Mouse (Mus musculus) MEL (cell line): ENCODE results near the gene Prrx2. TPM values are rescaled to one million over a fixed set of nuclear protein-coding genes. Genes with fewer than 3 reads are reported as not detected.

Experiments used
- DNase-seq: peaks from one replicate; pipeline ENCODE4 v3.0.0; 2011; ENCODE audit warnings: low read depth, low spot score
- H3K27ac ChIP-seq: 2 replicates; pipeline ENCODE4 v1.5.1; 2012; ENCODE audit warnings: low read depth, mild to moderate bottlenecking, control low read depth, low read length, moderate library complexity; ENCODE audit not compliant: control insufficient read depth
- H3K27me3 ChIP-seq, 2 experiments: fragments of 150-350 bp in 1 of 2; sonication (generic) in 1 of 2; 2 replicates each; pipeline ENCODE4 v1.6.1; 2012; ENCODE audit warnings: low read length in 2 of 2, mild to moderate bottlenecking in 2 of 2, improper control_type of control experiment in 1 of 2, moderate library complexity in 1 of 2; ENCODE audit not compliant: insufficient read depth in 2 of 2, control insufficient read depth in 1 of 2
- H3K36me3 ChIP-seq, 2 experiments: 2 replicates each; pipeline ENCODE4 v1.6.1; 2012 to 2014; ENCODE audit warnings: low read length in 2 of 2, improper control_type of control experiment in 1 of 2, inconsistent platforms in 1 of 2, mild to moderate bottlenecking in 1 of 2; ENCODE audit not compliant: insufficient read depth in 2 of 2, control insufficient read depth in 1 of 2
- H3K4me1 ChIP-seq, 2 experiments: fragments of 150-350 bp in 1 of 2; sonication (generic) in 1 of 2; 2 replicates each; pipeline ENCODE4 v1.6.1; 2012; ENCODE audit warnings: low read length in 2 of 2, improper control_type of control experiment in 1 of 2, mild to moderate bottlenecking in 1 of 2; ENCODE audit not compliant: insufficient read depth in 2 of 2, control insufficient read depth in 1 of 2
- H3K4me3 ChIP-seq, 2 experiments: fragments of 150-350 bp in 1 of 2; sonication (generic) in 1 of 2; 2 replicates each; pipeline ENCODE4 v1.5.1; 2012; ENCODE audit warnings: low read depth in 2 of 2, low read length in 2 of 2, mild to moderate bottlenecking in 2 of 2, moderate library complexity in 2 of 2, control low read depth in 1 of 2, improper control_type of control experiment in 1 of 2; ENCODE audit not compliant: control insufficient read depth in 1 of 2, insufficient read depth in 1 of 2
- H3K79me2 ChIP-seq: 2 replicates; pipeline ENCODE4 v1.6.1; 2012; ENCODE audit warnings: mild to moderate bottlenecking, low read length, moderate library complexity; ENCODE audit not compliant: control insufficient read depth, poor library complexity, insufficient read depth
- H3K9ac ChIP-seq: 2 replicates; pipeline ENCODE4 v1.6.1; 2012; ENCODE audit warnings: low read depth, mild to moderate bottlenecking, control low read depth, low read length, moderate library complexity; ENCODE audit not compliant: control insufficient read depth, poor library complexity, severe bottlenecking
- H3K9me3 ChIP-seq: fragments of 150-350 bp; sonication (generic); replicated peaks from 2 replicates; pipeline ENCODE4 v1.6.1; 2012; ENCODE audit warnings: mild to moderate bottlenecking, low read length, improper control_type of control experiment, moderate library complexity; ENCODE audit not compliant: insufficient read depth
- BHLHE40 ChIP-seq: IDR thresholded peaks from 2 replicates; pipeline ENCODE4 v1.6.1; 2012; ENCODE audit warnings: low read depth, mild to moderate bottlenecking, inconsistent platforms, low read length, improper control_type of control experiment, borderline replicate concordance
- CHD1 ChIP-seq: IDR thresholded peaks from 2 replicates; pipeline ENCODE4 v1.6.1; 2012; ENCODE audit warnings: low read depth, mild to moderate bottlenecking, inconsistent platforms, low read length, improper control_type of control experiment
- ELF1 ChIP-seq: IDR thresholded peaks from 2 replicates; pipeline ENCODE4 v1.6.1; 2014; ENCODE audit warnings: low read depth, mild to moderate bottlenecking, inconsistent platforms, low read length, improper control_type of control experiment, moderate library complexity
- ETS1 ChIP-seq: IDR thresholded peaks from 2 replicates; pipeline ENCODE4 v1.6.1; 2012; ENCODE audit warnings: low read depth, mild to moderate bottlenecking, inconsistent platforms, low read length, improper control_type of control experiment, moderate library complexity
- GATA1 ChIP-seq: IDR thresholded peaks from 2 replicates; pipeline ENCODE4 v1.6.1; 2011; ENCODE audit warnings: low read depth, low read length, improper control_type of control experiment
- KAT2A ChIP-seq: conservative IDR thresholded peaks from 2 replicates; pipeline ENCODE4 v1.6.1; 2012; ENCODE audit warnings: low read depth, low read length, improper control_type of control experiment, inconsistent platforms
- MYC ChIP-seq: IDR thresholded peaks from 2 replicates; pipeline ENCODE4 v1.6.1; 2011; ENCODE audit warnings: low read depth, mild to moderate bottlenecking, low read length, improper control_type of control experiment, moderate library complexity
- NRF1 ChIP-seq: IDR thresholded peaks from 2 replicates; pipeline ENCODE4 v1.6.1; 2014; ENCODE audit warnings: low read depth, mild to moderate bottlenecking, inconsistent platforms, low read length, improper control_type of control experiment, moderate library complexity; ENCODE audit not compliant: poor library complexity, insufficient read depth, severe bottlenecking
- TCF12 ChIP-seq: IDR thresholded peaks from 2 replicates; pipeline ENCODE4 v1.6.1; 2014; ENCODE audit warnings: low read depth, mild to moderate bottlenecking, inconsistent platforms, low read length, improper control_type of control experiment, moderate library complexity
- ZC3H11A ChIP-seq: IDR thresholded peaks from 2 replicates; pipeline ENCODE4 v1.6.1; 2012; ENCODE audit warnings: low read depth, mild to moderate bottlenecking, inconsistent platforms, low read length, improper control_type of control experiment
- ZKSCAN1 ChIP-seq: IDR thresholded peaks from 2 replicates; pipeline ENCODE4 v1.6.1; 2012; ENCODE audit warnings: low read depth, mild to moderate bottlenecking, inconsistent platforms, low read length, improper control_type of control experiment, moderate library complexity
- ZMIZ1 ChIP-seq: IDR thresholded peaks from 2 replicates; pipeline ENCODE4 v1.6.1; 2012; ENCODE audit warnings: low read depth, mild to moderate bottlenecking, inconsistent platforms, low read length, improper control_type of control experiment, moderate library complexity
- polyA plus RNA-seq, 2 experiments: library from polyadenylated mRNA; stranded (reverse) in 1 of 2; unstranded in 1 of 2; fragments of >175 nt in 1 of 2; fragments of >200 nt in 1 of 2; gene quantifications; 2 replicates each; pipeline versions ENCODE4 v1.2.1 to v1.2.4; 2012; ENCODE audit warnings: low replicate concordance in 2 of 2, low read depth in 1 of 2; ENCODE audit not compliant: insufficient read length in 2 of 2, insufficient read depth in 1 of 2, missing spikeins in 1 of 2
- total RNA-seq: library from RNA; depleted of rRNA; stranded (reverse); fragments of 300-350 nt; gene quantifications from 2 replicates; pipeline ENCODE4 v1.2.3, GENCODE M21; 2012

Prrx2 gene
- total and polyA plus RNA-seq, 3 experiments, result not detected

- Histone ChIP-seq H3K36me3 (no peaks in the 10 kb centered on the region), H3K79me2 (no peaks in the 10 kb centered on the region), H3K4me1 (no peaks in the 10 kb centered on the region), H3K27me3 (peaks cover 0 to 2% of the 10 kb centered on the region in 2 experiments; a peak in 2 of 4 replicates), H3K9ac (no peak overlapping the region), H3K4me3 (no peak overlapping the region), H3K27ac (no peak overlapping the region), H3K9me3 (no peaks in the 10 kb centered on the region)
- DNase-seq, result no peak
- TF ChIP-seq GATA1 (no peak), ZMIZ1 (no peak)
- TF ChIP-seq, all 39 proteins: peak for 0
These were observed 30.2 kb downstream of the Prrx2 start for GRCm38 (mm10) chr2:30864968-30865381.

DNA sequence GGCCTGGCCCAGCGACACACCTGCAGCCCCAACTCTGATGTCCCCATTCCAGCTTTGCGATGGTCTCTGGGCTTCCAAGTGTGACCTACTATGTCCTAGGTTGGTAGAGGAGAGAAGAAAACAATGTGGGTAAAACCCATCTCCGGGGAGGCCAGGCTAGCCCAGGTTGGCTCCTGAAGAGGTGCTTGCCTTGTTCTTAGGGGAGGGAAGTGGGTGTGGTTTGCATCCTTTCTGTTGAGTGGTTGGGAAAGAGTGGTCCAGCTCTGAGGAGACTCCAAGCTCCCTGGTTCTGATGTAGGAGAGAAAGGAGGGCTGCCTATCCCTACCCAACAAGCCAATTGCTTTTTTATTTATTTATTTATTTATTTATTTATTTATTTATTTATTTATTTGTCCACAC lies 30.7 kb downstream of the Prrx2 start:
- H3K27ac ChIP-seq, result no peak overlapping the region
- H3K36me3 ChIP-seq, result no peaks in the 10 kb centered on the region
- peaks cover 0 to 2% of the 10 kb centered on the region in 2 experiments; a peak in 2 of 4 replicates for H3K27me3 ChIP-seq
- H3K9ac ChIP-seq, result no peak overlapping the region
- H3K4me1 ChIP-seq, result no peaks in the 10 kb centered on the region
- TF ChIP-seq ETS1 (no peak), ZKSCAN1 (no peak), NRF1 (no peak), MYC (no peak)
- no peak for DNase-seq
- H3K4me3 ChIP-seq, result no peak overlapping the region
- no peaks in the 10 kb centered on the region for H3K79me2 ChIP-seq
- H3K9me3 ChIP-seq, result no peaks in the 10 kb centered on the region

DNA sequence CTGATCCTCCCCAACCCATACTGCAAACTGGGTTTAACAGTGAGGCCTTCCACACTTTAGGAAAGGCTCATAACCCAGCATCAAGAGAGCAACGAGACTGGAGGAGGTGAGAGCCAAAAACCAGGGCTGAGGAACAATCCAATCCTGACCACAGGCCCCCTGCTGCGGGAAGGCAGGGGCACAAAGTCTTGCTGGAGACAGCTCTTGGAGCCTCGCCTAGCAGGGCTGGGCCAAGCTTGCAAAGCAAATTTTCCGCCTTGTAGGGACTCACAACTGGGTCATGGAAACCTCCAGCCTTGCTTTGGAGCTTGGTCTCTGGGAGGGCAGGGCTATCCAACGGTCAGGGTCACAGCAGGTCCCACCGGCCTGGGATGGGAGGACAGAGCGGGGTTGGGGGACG lies 36.1 kb downstream of the Prrx2 start:
- peaks cover 0 to 6% of the 10 kb centered on the region in 2 experiments; a peak in 3 of 4 replicates for H3K27me3 ChIP-seq
- H3K27ac ChIP-seq, result no peak overlapping the region
- no peaks in the 10 kb centered on the region for H3K9me3 ChIP-seq
- H3K36me3 ChIP-seq, result no peaks in the 10 kb centered on the region
- DNase-seq, result no peak
- H3K79me2 ChIP-seq, result no peaks in the 10 kb centered on the region
- no peaks in the 10 kb centered on the region for H3K4me1 ChIP-seq
- H3K4me3 ChIP-seq, result no peak overlapping the region
- no peak for TF ChIP-seq TCF12
- no peak for TF ChIP-seq KAT2A
- no peak overlapping the region for H3K9ac ChIP-seq

- no peak for DNase-seq
- Histone ChIP-seq H3K4me3 (no peak overlapping the region), H3K9me3 (no peaks in the 10 kb centered on the region), H3K27ac (no peak overlapping the region), H3K27me3 (peaks cover 0 to 4% of the 10 kb centered on the region in 2 experiments; a peak in 3 of 4 replicates), H3K79me2 (no peaks in the 10 kb centered on the region), H3K4me1 (no peaks in the 10 kb centered on the region), H3K36me3 (no peaks in the 10 kb centered on the region), H3K9ac (no peak overlapping the region)
- no peak for TF ChIP-seq ZC3H11A
- no peak for TF ChIP-seq ZMIZ1
- no peak for TF ChIP-seq ELF1
- TF ChIP-seq NRF1, result no peak
- no peak for TF ChIP-seq CHD1
- TF ChIP-seq BHLHE40, result no peak
These were observed 37.9 kb downstream of the Prrx2 start for GRCm38 (mm10) chr2:30872669-30873068.
